Mouse (Mus musculus) midbrain, embryonic 12.5 days (tissue): ENCODE results near the gene Gm20388. TPM values are rescaled to one million over a fixed set of nuclear protein-coding genes. Genes with fewer than 3 reads are reported as not detected.
A peak's percentile ranks its signal among the peaks of the same experiment; 100 is the strongest.

Experiments
- ATAC-seq: fragments of 200-750 bp; cut with Nextera tagmentation; 2 replicates; pipeline ENCODE4 v1.8.0; 2017; ENCODE audit warnings: low read depth, moderate TSS enrichment, moderate library complexity; ENCODE audit not compliant: low FRiP score
- H3K27ac ChIP-seq: fragments of 300-500 bp; sonication (generic); replicated peaks from 2 replicates; pipeline ENCODE4 v1.5.1; 2016; ENCODE audit warnings: mild to moderate bottlenecking
- H3K27me3 ChIP-seq: fragments of 300-500 bp; sonication (generic); 2 replicates; pipeline ENCODE4 v1.6.1; 2016; ENCODE audit warnings: mild to moderate bottlenecking
- H3K36me3 ChIP-seq: fragments of 300-500 bp; sonication (generic); 2 replicates; pipeline ENCODE4 v1.6.1; 2016
- H3K4me1 ChIP-seq: fragments of 300-500 bp; sonication (generic); 2 replicates; pipeline ENCODE4 v1.6.1; 2016
- H3K4me2 ChIP-seq: fragments of 300-500 bp; sonication (generic); replicated peaks from 2 replicates; pipeline ENCODE4 v1.6.1; 2016; ENCODE audit warnings: mild to moderate bottlenecking, moderate library complexity
- H3K4me3 ChIP-seq: fragments of 300-500 bp; sonication (generic); 2 replicates; pipeline ENCODE4 v1.5.1; 2016; ENCODE audit warnings: mild to moderate bottlenecking
- H3K9ac ChIP-seq: fragments of 300-500 bp; sonication (generic); replicated peaks from 2 replicates; pipeline ENCODE4 v1.6.1; 2016; ENCODE audit warnings: mild to moderate bottlenecking, moderate library complexity
- H3K9me3 ChIP-seq: fragments of 300-500 bp; sonication (generic); 2 replicates; pipeline ENCODE4 v1.6.1; 2016; ENCODE audit warnings: mild to moderate bottlenecking
- WGBS: fragments of 180-500 bp; shearing (Covaris S2); methylation state at CpG from one replicate; pipeline ENCODE4 v1.1.7; 2016; 5-methylcytosine and 5-hydroxymethylcytosine counted together
- polyA plus RNA-seq: library from polyadenylated mRNA; unstranded; fragments of >200 nt; fragmentation: Nextera tagmentation; extraction: Ambion mirVana; gene quantifications from 2 replicates; pipeline ENCODE4 v1.2.1, GENCODE M21; 2016

Gene Gm20388
- polyA plus RNA-seq, 1 experiment from 2014 or later: not detected

- 73% methylated on average over 21 of the region's 21 CpGs for WGBS
Observed at GRCm38 (mm10) chr8:120631441-120632375, 721.1 kb downstream of the Gm20388 start.

GRCm38 (mm10) chr8:120632969-120633664 lies 722.5 kb downstream of the Gm20388 start:
- no peak overlapping the region for H3K9ac ChIP-seq
- H3K36me3 ChIP-seq: no peaks in the 10 kb centered on the region
- peaks cover 18% of the 10 kb centered on the region for H3K4me1 ChIP-seq
- H3K4me3 ChIP-seq: peak overlapping the region; percentile 59
- 0 out of 2 replicates have a peak, but pooled peaks have one; percentile 45 for ATAC-seq
- H3K4me2 ChIP-seq: peak overlapping the region; percentile 98
- no peak overlapping the region for H3K27ac ChIP-seq
- 20% methylated on average over 17 of the region's 17 CpGs for WGBS
- H3K9me3 ChIP-seq: no peaks in the 10 kb centered on the region
- peaks cover 65% of the 10 kb centered on the region for H3K27me3 ChIP-seq

More at GRCm38 (mm10) chr8:120631441-120632375, 721.1 kb downstream of the Gm20388 start:
- Histone ChIP-seq H3K4me1 (peaks cover 18% of the 10 kb centered on the region), H3K4me3 (no peak overlapping the region), H3K27ac (no peak overlapping the region), H3K4me2 (no peak overlapping the region), H3K9ac (no peak overlapping the region), H3K36me3 (no peaks in the 10 kb centered on the region), H3K27me3 (peaks cover 61% of the 10 kb centered on the region), H3K9me3 (no peaks in the 10 kb centered on the region)
- ATAC-seq: no peak

DNA sequence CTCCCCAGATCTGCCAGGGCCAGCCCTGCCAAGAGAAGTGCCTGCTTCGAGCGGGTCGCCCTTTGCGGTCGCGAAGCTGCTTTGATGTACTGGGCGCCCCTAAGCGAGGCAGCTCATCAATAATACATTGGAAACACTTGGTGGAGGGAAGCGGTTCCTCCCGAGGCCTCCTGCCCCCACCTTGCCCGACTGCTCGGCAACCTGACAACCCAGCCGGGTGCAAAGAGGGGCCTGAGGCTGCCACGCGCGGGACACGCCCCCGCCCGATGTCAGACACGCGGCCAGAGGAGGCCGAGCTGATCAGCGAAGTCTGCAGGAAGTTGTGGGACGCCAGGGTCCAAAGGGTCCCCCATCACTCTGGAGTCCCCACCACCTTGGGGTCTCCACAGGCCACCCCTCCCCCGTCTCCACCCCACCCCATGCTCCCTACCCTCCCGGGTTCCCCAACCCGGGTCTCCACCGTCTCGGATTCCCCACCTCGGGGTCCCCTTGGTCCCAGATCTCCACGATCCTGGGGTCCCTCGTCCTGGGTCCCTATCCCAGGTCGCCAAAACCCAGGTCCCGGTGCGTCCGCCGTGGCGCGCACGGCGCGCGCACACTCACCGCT lies 723.1 kb downstream of the Gm20388 start:
- WGBS: 2% methylated on average over 44 of the region's 44 CpGs
- no peak overlapping the region for H3K27ac ChIP-seq
- H3K4me2 ChIP-seq: peak overlapping the region; percentile 98
- ATAC-seq: peak; percentile 35; the same call in 1 of the 2 replicates
- H3K36me3 ChIP-seq: no peaks in the 10 kb centered on the region
- H3K4me1 ChIP-seq: peaks cover 18% of the 10 kb centered on the region
- H3K9ac ChIP-seq: peak overlapping the region; percentile 66
- H3K4me3 ChIP-seq: peak overlapping the region; percentile 59
- H3K9me3 ChIP-seq: no peaks in the 10 kb centered on the region
- peaks cover 65% of the 10 kb centered on the region for H3K27me3 ChIP-seq

DNA sequence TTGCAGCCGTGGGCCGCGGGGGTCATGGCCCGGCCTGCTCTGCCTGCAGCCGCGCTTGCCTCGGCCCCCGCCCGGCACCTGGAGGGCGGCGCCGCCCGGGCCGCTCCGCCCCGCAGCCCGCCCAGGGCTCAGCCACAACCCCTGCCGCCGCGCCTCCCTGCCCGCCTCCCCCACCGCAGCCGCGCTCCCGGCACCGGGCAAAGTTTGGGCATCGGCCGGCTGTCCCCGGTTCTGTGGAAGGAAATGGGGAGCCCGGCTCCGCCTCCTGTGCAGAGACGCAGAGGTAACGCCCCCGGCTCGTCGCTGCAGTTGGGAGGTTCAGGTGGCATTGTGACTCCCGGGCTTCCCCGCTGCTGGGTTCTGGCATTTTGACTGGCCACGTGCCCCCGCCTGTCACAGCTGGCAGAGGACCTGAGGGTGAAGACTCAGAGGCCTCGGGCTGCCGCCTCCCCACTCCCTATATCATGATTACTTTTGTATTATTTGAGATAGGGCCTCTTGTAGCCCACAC lies 723.7 kb downstream of the Gm20388 start:
- under 1% methylated on average over 36 of the region's 42 CpGs for WGBS
- Histone ChIP-seq H3K4me3 (peak overlapping the region; percentile 59), H3K4me2 (peak overlapping the region; percentile 98), H3K36me3 (no peaks in the 10 kb centered on the region), H3K9ac (peak overlapping the region; percentile 66), H3K27ac (no peak overlapping the region), H3K27me3 (peaks cover 65% of the 10 kb centered on the region), H3K4me1 (peaks cover 18% of the 10 kb centered on the region), H3K9me3 (no peaks in the 10 kb centered on the region)
- ATAC-seq: 0 out of 2 replicates have a peak, but pooled peaks have one; percentile 16

DNA sequence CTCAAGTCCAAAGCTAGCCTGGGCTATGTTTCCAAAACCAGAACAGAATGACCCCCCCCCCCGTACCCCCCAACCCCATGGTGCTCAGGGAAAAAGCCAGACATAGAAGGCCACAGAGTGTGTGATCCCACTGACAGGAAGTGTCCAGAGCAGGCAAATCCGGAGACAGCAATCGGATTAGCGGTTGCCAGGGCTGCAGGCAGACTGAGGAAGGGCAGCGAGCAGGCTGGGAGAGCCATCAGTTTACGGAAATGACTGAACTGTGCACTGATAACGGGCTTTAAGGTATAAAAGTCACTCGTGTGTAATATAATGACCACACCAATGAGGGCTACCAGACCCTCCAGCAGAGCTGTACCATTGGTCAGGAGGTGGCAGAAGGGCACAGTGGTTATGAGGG lies 730.6 kb downstream of the Gm20388 start:
- peak overlapping the region; percentile 61 for H3K27ac ChIP-seq
- ATAC-seq: no peak
- H3K27me3 ChIP-seq: peaks cover 8% of the 10 kb centered on the region; the same call in 1 of the 2 replicates
- H3K4me2 ChIP-seq: peak overlapping the region; percentile 31
- H3K4me3 ChIP-seq: no peak overlapping the region
- no peaks in the 10 kb centered on the region for H3K9me3 ChIP-seq
- WGBS: 17% methylated on average over 8 of the region's 8 CpGs
- peaks cover 8% of the 10 kb centered on the region; the same call in 1 of the 2 replicates for H3K4me1 ChIP-seq
- no peaks in the 10 kb centered on the region for H3K36me3 ChIP-seq
- H3K9ac ChIP-seq: no peak overlapping the region

- Histone ChIP-seq H3K4me3 (no peak overlapping the region), H3K4me2 (no peak overlapping the region), H3K9me3 (no peaks in the 10 kb centered on the region), H3K36me3 (no peaks in the 10 kb centered on the region), H3K9ac (no peak overlapping the region), H3K27ac (no peak overlapping the region; the same call in 1 of the 2 replicates), H3K4me1 (peaks cover 8% of the 10 kb centered on the region; the same call in 1 of the 2 replicates), H3K27me3 (peaks cover 4% of the 10 kb centered on the region; the same call in 1 of the 2 replicates)
- ATAC-seq: no peak
- 76% methylated on average over 10 of the region's 10 CpGs for WGBS
Observed at GRCm38 (mm10) chr8:120642031-120642662, 731.5 kb downstream of the Gm20388 start.

DNA sequence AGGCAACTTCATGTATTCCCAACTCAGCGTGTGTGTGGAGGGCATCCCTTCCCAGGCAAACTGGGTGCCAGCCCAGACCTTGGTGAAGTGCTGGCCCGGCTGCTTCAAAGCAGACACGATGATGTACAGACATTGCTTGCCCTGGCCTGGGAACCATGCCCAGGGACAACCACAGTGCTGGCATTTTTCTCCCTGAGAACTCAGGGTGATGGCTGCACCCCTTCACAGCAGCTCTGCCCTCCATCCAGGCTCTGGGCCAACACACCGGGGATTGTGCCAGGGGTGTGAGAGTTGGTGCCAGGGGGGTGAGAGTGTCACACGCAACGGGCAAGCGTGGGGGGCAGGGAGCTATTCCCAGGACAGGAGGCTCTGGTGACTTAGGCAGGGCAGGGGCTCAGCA lies 734.0 kb downstream of the Gm20388 start:
- H3K27ac ChIP-seq: no peak overlapping the region
- no peaks in the 10 kb centered on the region for H3K27me3 ChIP-seq
- no peaks in the 10 kb centered on the region for H3K36me3 ChIP-seq
- H3K4me2 ChIP-seq: no peak overlapping the region
- ATAC-seq: no peak
- H3K4me3 ChIP-seq: no peak overlapping the region
- no peak overlapping the region for H3K9ac ChIP-seq
- 80% methylated on average over 7 of the region's 7 CpGs for WGBS
- H3K9me3 ChIP-seq: no peaks in the 10 kb centered on the region
- peaks cover 8% of the 10 kb centered on the region; the same call in 1 of the 2 replicates for H3K4me1 ChIP-seq

DNA sequence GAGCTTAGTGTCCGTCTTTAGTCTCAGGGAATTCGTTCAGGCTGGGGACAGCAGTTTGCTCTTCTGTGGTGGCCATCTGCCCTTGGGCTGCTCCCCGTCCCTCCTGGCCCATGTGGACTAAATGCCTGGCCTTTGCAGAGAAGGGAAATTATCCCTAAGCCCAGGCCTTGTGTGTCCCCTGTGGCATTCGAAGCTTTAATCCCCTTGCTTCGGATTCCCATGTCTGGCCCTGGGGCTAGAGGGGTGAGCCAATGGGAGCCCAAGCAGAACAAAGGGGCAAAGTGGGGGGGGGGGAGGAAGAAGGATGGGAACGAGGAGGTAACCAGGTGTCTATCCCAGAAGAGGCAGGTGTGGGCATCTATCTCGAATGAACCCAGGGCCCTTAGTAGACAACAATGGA lies 736.9 kb downstream of the Gm20388 start, which contains the start of gene 1190005I06Rik:
Gene 1190005I06Rik, minus strand, starts transcription at position 101 of the 400 bp plus-strand sequence.
- ATAC-seq: no peak
- H3K9me3 ChIP-seq: no peaks in the 10 kb centered on the region
- no peaks in the 10 kb centered on the region for H3K4me1 ChIP-seq
- no peak within 1 kb of the TSS for H3K4me3 ChIP-seq
- WGBS: 30% methylated on average over 7 of the region's 7 CpGs
- no peak within 1 kb of the TSS for H3K4me2 ChIP-seq
- no peaks in the 10 kb centered on the region for H3K36me3 ChIP-seq
- no peaks in the 10 kb centered on the region for H3K27me3 ChIP-seq
- H3K27ac ChIP-seq: no peak within 1 kb of the TSS
- no peak within 1 kb of the TSS for H3K9ac ChIP-seq

- Histone ChIP-seq H3K4me3 (no peak overlapping the region), H3K9me3 (no peaks in the 10 kb centered on the region), H3K9ac (no peak overlapping the region), H3K4me1 (0 out of 2 replicates have a peak, but pooled peaks cover 5% of the 10 kb centered on the region), H3K36me3 (peaks cover 69% of the 10 kb centered on the region), H3K27me3 (no peaks in the 10 kb centered on the region), H3K4me2 (no peak overlapping the region), H3K27ac (no peak overlapping the region)
- WGBS: 88% methylated on average over 7 of the region's 7 CpGs
- ATAC-seq: no peak
Observed at GRCm38 (mm10) chr8:120656322-120657052, 745.8 kb downstream of the Gm20388 start.

DNA sequence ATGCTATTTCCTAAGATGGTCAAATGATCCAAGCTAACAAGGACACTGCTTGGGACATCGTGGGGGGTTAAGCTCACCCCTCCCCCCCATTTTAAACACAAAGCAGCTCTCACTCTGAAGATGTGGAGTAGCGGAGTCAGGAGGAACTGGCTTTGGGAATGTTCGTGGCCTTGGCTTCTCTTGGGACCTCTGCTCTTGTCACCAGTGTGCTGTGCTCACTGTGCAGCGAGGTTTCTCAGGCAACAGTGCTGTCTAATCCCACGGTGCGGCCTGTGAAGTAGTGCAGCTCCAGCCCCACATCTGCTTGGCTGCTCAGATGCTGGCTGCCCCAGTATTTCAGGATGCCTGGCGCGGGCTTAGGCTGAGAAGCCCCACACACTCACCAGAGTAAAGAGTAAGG lies 746.8 kb downstream of the Gm20388 start:
- no peak overlapping the region for H3K4me3 ChIP-seq
- ATAC-seq: no peak
- no peak overlapping the region for H3K9ac ChIP-seq
- H3K4me2 ChIP-seq: no peak overlapping the region
- no peak overlapping the region for H3K27ac ChIP-seq
- no peaks in the 10 kb centered on the region for H3K27me3 ChIP-seq
- H3K36me3 ChIP-seq: peaks cover 69% of the 10 kb centered on the region
- no peaks in the 10 kb centered on the region for H3K9me3 ChIP-seq
- 86% methylated on average over 8 of the region's 8 CpGs for WGBS
- H3K4me1 ChIP-seq: 0 out of 2 replicates have a peak, but pooled peaks cover 5% of the 10 kb centered on the region
